In the genomic region with DNA sequence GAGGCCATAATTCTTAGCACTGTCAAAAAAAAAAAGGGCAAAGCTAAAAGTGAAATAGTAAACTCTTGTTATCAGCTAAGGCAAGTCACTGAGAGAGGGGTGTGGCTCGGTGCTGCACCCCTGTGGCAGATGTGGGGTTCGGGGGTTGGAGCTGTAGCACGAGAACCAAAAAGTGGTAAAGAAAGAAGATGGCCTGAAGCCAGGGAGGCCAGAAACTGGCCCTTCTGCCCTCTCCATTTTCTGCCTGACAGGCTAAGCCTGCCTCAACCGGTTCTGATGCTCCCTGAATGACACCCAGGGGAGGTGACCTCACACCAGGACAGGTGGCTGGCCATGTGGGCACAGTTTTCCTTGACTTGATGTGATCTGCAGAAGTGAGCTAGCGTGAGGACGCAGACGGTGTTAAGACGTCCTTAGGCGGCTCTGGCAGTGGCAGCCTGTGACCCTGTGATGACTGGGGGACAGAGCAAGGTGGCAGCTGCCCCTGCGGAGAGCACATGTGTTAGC, we compare ENCODE assay signal across 8 mouse cellular contexts. TPM values are rescaled to one million over a fixed set of nuclear protein-coding genes. Genes with fewer than 3 reads are reported as not detected.
DNase-seq lines count a peak whose midpoint lies in the region; ATAC-seq and TF ChIP-seq lines count a peak whose summit lies in the region.

No protein-coding gene starts in this region.

- H3K27ac ChIP-seq in forebrain, embryonic 14.5 days (ENCODE audit: low read depth, low read length), result peak overlapping the region; percentile 18; the same call in 1 of the 2 replicates
- no peak overlapping the region for H3K27ac ChIP-seq in forebrain, embryonic 15.5 days (replicated peaks)
- peak overlapping the region; percentile 21; the same call in 1 of the 2 replicates for H3K27ac ChIP-seq in hindbrain, embryonic 11.5 days (ENCODE audit: low read depth, low read length)
- H3K27ac ChIP-seq in limb, embryonic 14.5 days (replicated peaks; ENCODE audit: low read depth, low read length), result 0 out of 2 replicates have a peak overlapping the region, but pooled peaks have one; percentile 75

- H3K4me1 ChIP-seq in forebrain, embryonic 14.5 days (ENCODE audit: control insufficient read depth, insufficient read depth, low read length), result peaks cover 13% of the 10 kb centered on the region
- peaks cover 23% of the 10 kb centered on the region for H3K4me1 ChIP-seq in forebrain, embryonic 15.5 days
- H3K4me1 ChIP-seq in hindbrain, embryonic 11.5 days (replicated peaks; ENCODE audit: control insufficient read depth, insufficient read depth, low read length), result peaks cover 5% of the 10 kb centered on the region; the same call in 1 of the 2 replicates
- H3K4me1 ChIP-seq in limb, embryonic 14.5 days (ENCODE audit: control insufficient read depth, insufficient read depth, low read length), result peaks cover 39% of the 10 kb centered on the region

- 58% methylated on average over 10 of the region's 10 CpGs for WGBS in forebrain, embryonic 14.5 days
- WGBS in forebrain, embryonic 15.5 days, result 55% methylated on average over 10 of the region's 10 CpGs
- 38% methylated on average over 10 of the region's 10 CpGs for WGBS in hindbrain, embryonic 11.5 days
- 41% methylated on average over 10 of the region's 10 CpGs for WGBS in limb, embryonic 14.5 days

- no peak for TF ChIP-seq POLR2A in limb, embryonic 14.5 days (IDR thresholded peaks at IDR 0.05; ENCODE audit: borderline replicate concordance, extremely low read depth, insufficient read depth, insufficient read length)

- no peak overlapping the region for H3K4me3 ChIP-seq in forebrain, embryonic 14.5 days (ENCODE audit: low read depth, low read length)
- H3K4me3 ChIP-seq in forebrain, embryonic 15.5 days, result no peak overlapping the region
- H3K4me3 ChIP-seq in hindbrain, embryonic 11.5 days (ENCODE audit: low read depth, low read length), result no peak overlapping the region
- no peak overlapping the region for H3K4me3 ChIP-seq in limb, embryonic 14.5 days (replicated peaks; ENCODE audit: low read length)

- no peak for DNase-seq in forebrain, embryonic 14.5 days (ENCODE audit: low spot score)
- peak; percentile 71 for DNase-seq in MN1 (ENCODE audit: low spot score)
- peak; percentile 22 for DNase-seq in hindbrain, embryonic 11.5 days (ENCODE audit: low spot score)
- no peak for DNase-seq in limb, embryonic 14.5 days (ENCODE audit: low spot score)
- peak; percentile 74 to 86 for DNase-seq in spleen, postnatal 10 days (ENCODE audit: low spot score in 2 of 2)
- no peak for DNase-seq in left cerebral cortex, adult 11 months (ENCODE audit: low spot score)
- no peak for DNase-seq in ovary, adult 18-20 months (ENCODE audit: low spot score)

- no peak overlapping the region for H3K9ac ChIP-seq in forebrain, embryonic 14.5 days (ENCODE audit: low read length)
- no peak overlapping the region for H3K9ac ChIP-seq in forebrain, embryonic 15.5 days (replicated peaks)
- no peak overlapping the region for H3K9ac ChIP-seq in hindbrain, embryonic 11.5 days (ENCODE audit: low read depth, low read length)
- H3K9ac ChIP-seq in limb, embryonic 14.5 days (ENCODE audit: low read depth, low read length, severe bottlenecking), result no peak overlapping the region

- no peaks in the 10 kb centered on the region for H3K27me3 ChIP-seq in forebrain, embryonic 14.5 days (replicated peaks; ENCODE audit: control insufficient read depth, insufficient read depth, low read length)
- H3K27me3 ChIP-seq in forebrain, embryonic 15.5 days, result no peaks in the 10 kb centered on the region
- H3K27me3 ChIP-seq in hindbrain, embryonic 11.5 days (ENCODE audit: control insufficient read depth, insufficient read depth, low read length), result no peaks in the 10 kb centered on the region
- no peaks in the 10 kb centered on the region for H3K27me3 ChIP-seq in limb, embryonic 14.5 days (ENCODE audit: control insufficient read depth, insufficient read depth, low read length)

- no peak for ATAC-seq in forebrain, embryonic 14.5 days
- ATAC-seq in forebrain, embryonic 15.5 days (replicated peaks), result no peak
- ATAC-seq in hindbrain, embryonic 11.5 days (ENCODE audit: low FRiP score), result no peak
- no peak for ATAC-seq in limb, embryonic 14.5 days (ENCODE audit: low FRiP score, low read depth)

- no peaks in the 10 kb centered on the region for H3K9me3 ChIP-seq in forebrain, embryonic 14.5 days (replicated peaks; ENCODE audit: control insufficient read depth, low read length)
- no peaks in the 10 kb centered on the region for H3K9me3 ChIP-seq in forebrain, embryonic 15.5 days
- H3K9me3 ChIP-seq in hindbrain, embryonic 11.5 days (ENCODE audit: control insufficient read depth, low read length), result no peaks in the 10 kb centered on the region
- no peaks in the 10 kb centered on the region for H3K9me3 ChIP-seq in limb, embryonic 14.5 days (ENCODE audit: control insufficient read depth, low read length)

- H3K4me2 ChIP-seq in forebrain, embryonic 14.5 days (ENCODE audit: low read length), result no peak overlapping the region
- H3K4me2 ChIP-seq in forebrain, embryonic 15.5 days (replicated peaks), result no peak overlapping the region
- no peak overlapping the region for H3K4me2 ChIP-seq in hindbrain, embryonic 11.5 days (replicated peaks; ENCODE audit: low read depth, low read length)
- H3K4me2 ChIP-seq in limb, embryonic 14.5 days (replicated peaks; ENCODE audit: low read depth, low read length, severe bottlenecking), result no peak overlapping the region

- peaks cover 14% of the 10 kb centered on the region; the same call in 1 of the 2 replicates for H3K36me3 ChIP-seq in forebrain, embryonic 14.5 days (ENCODE audit: control insufficient read depth, insufficient read depth, low read length)
- H3K36me3 ChIP-seq in forebrain, embryonic 15.5 days, result 0 out of 2 replicates have a peak, but pooled peaks cover under 1% of the 10 kb centered on the region
- no peaks in the 10 kb centered on the region for H3K36me3 ChIP-seq in hindbrain, embryonic 11.5 days (ENCODE audit: control insufficient read depth, insufficient read depth, low read length)
- peaks cover 5% of the 10 kb centered on the region for H3K36me3 ChIP-seq in limb, embryonic 14.5 days (ENCODE audit: control insufficient read depth, insufficient read depth, low read length)

RNA-seq across cellular contexts. Expression of a gene that starts 10.5 kb away (rescaled TPM):
- polyA plus RNA-seq in forebrain, embryonic 14.5 days (2014; fragmentation: Nextera tagmentation; extraction: Ambion mirVana), result 10.5 and 13.3 TPM in 2 replicates
- polyA plus RNA-seq in forebrain, embryonic 15.5 days (2015; fragmentation: Nextera tagmentation; extraction: Ambion mirVana), result 17.4 and 19.9 TPM in 2 replicates
- polyA plus RNA-seq in hindbrain, embryonic 11.5 days (2014; fragmentation: Nextera tagmentation; extraction: Ambion mirVana), result 12.5 and 15.6 TPM in 2 replicates
- polyA plus RNA-seq in limb, embryonic 14.5 days (2012; rRNA removed), result 47.1 and 64.9 TPM in 2 replicates
- 24.3 and 25.2 TPM in 2 replicates for polyA plus RNA-seq in limb, embryonic 14.5 days (2014; fragmentation: Nextera tagmentation; extraction: Ambion mirVana)

RNA-seq across cellular contexts. Expression of a gene that starts 10.8 kb away (rescaled TPM):
- polyA plus RNA-seq in forebrain, embryonic 14.5 days (2014; fragmentation: Nextera tagmentation; extraction: Ambion mirVana), result 2.0 and 2.4 TPM in 2 replicates
- polyA plus RNA-seq in forebrain, embryonic 15.5 days (2015; fragmentation: Nextera tagmentation; extraction: Ambion mirVana), result 1.5 and 2.1 TPM in 2 replicates
- polyA plus RNA-seq in hindbrain, embryonic 11.5 days (2014; fragmentation: Nextera tagmentation; extraction: Ambion mirVana), result 1.1 and 1.4 TPM in 2 replicates
- 0.90 and 1.4 TPM in 2 replicates for polyA plus RNA-seq in limb, embryonic 14.5 days (2012; rRNA removed)
- 0.12 and 0.43 TPM in 2 replicates for polyA plus RNA-seq in limb, embryonic 14.5 days (2014; fragmentation: Nextera tagmentation; extraction: Ambion mirVana)

RNA-seq across cellular contexts. Expression of a gene that starts 34.4 kb away (rescaled TPM):
- polyA plus RNA-seq in forebrain, embryonic 14.5 days (2014; fragmentation: Nextera tagmentation; extraction: Ambion mirVana), result 15.9 and 18.3 TPM in 2 replicates
- polyA plus RNA-seq in forebrain, embryonic 15.5 days (2015; fragmentation: Nextera tagmentation; extraction: Ambion mirVana), result 22.4 and 23.0 TPM in 2 replicates
- polyA plus RNA-seq in hindbrain, embryonic 11.5 days (2014; fragmentation: Nextera tagmentation; extraction: Ambion mirVana), result 9.3 and 10.5 TPM in 2 replicates
- 25.4 TPM in 2 replicates for polyA plus RNA-seq in limb, embryonic 14.5 days (2012; rRNA removed)
- polyA plus RNA-seq in limb, embryonic 14.5 days (2014; fragmentation: Nextera tagmentation; extraction: Ambion mirVana), result 10.2 and 11.6 TPM in 2 replicates

RNA-seq across cellular contexts. Expression of a gene that starts 34.6 kb away (rescaled TPM):
- 26.9 and 33.1 TPM in 2 replicates for polyA plus RNA-seq in forebrain, embryonic 14.5 days (2014; fragmentation: Nextera tagmentation; extraction: Ambion mirVana)
- 46.9 and 49.0 TPM in 2 replicates for polyA plus RNA-seq in forebrain, embryonic 15.5 days (2015; fragmentation: Nextera tagmentation; extraction: Ambion mirVana)
- polyA plus RNA-seq in hindbrain, embryonic 11.5 days (2014; fragmentation: Nextera tagmentation; extraction: Ambion mirVana), result 25.9 and 32.4 TPM in 2 replicates
- 36.1 and 42.1 TPM in 2 replicates for polyA plus RNA-seq in limb, embryonic 14.5 days (2012; rRNA removed)
- polyA plus RNA-seq in limb, embryonic 14.5 days (2014; fragmentation: Nextera tagmentation; extraction: Ambion mirVana), result 34.1 and 35.1 TPM in 2 replicates

RNA-seq across cellular contexts. Expression of a gene that starts 56.0 kb away (rescaled TPM):
- 0.19 and 0.57 TPM in 2 replicates for polyA plus RNA-seq in forebrain, embryonic 14.5 days (2014; fragmentation: Nextera tagmentation; extraction: Ambion mirVana)
- 0.47 and 1.2 TPM in 2 replicates for polyA plus RNA-seq in forebrain, embryonic 15.5 days (2015; fragmentation: Nextera tagmentation; extraction: Ambion mirVana)
- 0.54 and 0.82 TPM in 2 replicates for polyA plus RNA-seq in hindbrain, embryonic 11.5 days (2014; fragmentation: Nextera tagmentation; extraction: Ambion mirVana)
- not detected in 2 replicates for polyA plus RNA-seq in limb, embryonic 14.5 days (2012; rRNA removed)
- not detected in 2 replicates for polyA plus RNA-seq in limb, embryonic 14.5 days (2014; fragmentation: Nextera tagmentation; extraction: Ambion mirVana)

Comparison
In these comparisons a context has a peak if more than half of its experiments do, and no peak if none do; other contexts are left out.
1. DNase-seq: peak in MN1 (single experiment), hindbrain, embryonic 11.5 days (single experiment) and spleen, postnatal 10 days (2 of 2); none in forebrain, embryonic 14.5 days (single experiment), limb, embryonic 14.5 days (single experiment), left cerebral cortex, adult 11 months (single experiment) and ovary, adult 18-20 months (single experiment).